16 mouse cellular contexts compared by ENCODE assay signal in genomic region chr6:117332641-117333040, GRCm38 (mm10).
DNase-seq lines count a peak whose midpoint lies in the region; ATAC-seq and TF ChIP-seq lines count a peak whose summit lies in the region.
"Had no signal": no experiment of that assay in that cellular context is flagged by ENCODE, and none has a peak within 500 bp of the region (broad histone marks: within the 10 kb centered on the region; RNA-seq: fewer than 3 reads in every experiment).

No protein-coding gene starts in this region.

- TF ChIP-seq POLR2A in liver, adult 2 months (IDR thresholded peaks at IDR 0.05; ENCODE audit: extremely low read depth, insufficient read depth, low read length) = no peak

- H3K4me2 ChIP-seq in heart, embryonic 12.5 days = no peak overlapping the region
- no peak overlapping the region for H3K4me2 ChIP-seq in embryonic facial prominence, embryonic 12.5 days (replicated peaks)
- H3K4me2 ChIP-seq in forebrain, embryonic 15.5 days (replicated peaks) = no peak overlapping the region
- H3K4me2 ChIP-seq: limb, embryonic 13.5 days; midbrain, embryonic 12.5 days had no signal

- no peak overlapping the region for H3K9ac ChIP-seq in heart, embryonic 12.5 days
- no peak overlapping the region; the same call in 1 of the 2 replicates for H3K9ac ChIP-seq in liver, adult 2 months (ENCODE audit: low read depth, low read length)
- no peak overlapping the region for H3K9ac ChIP-seq in embryonic facial prominence, embryonic 12.5 days
- H3K9ac ChIP-seq in forebrain, embryonic 15.5 days (replicated peaks) = no peak overlapping the region
- H3K9ac ChIP-seq: limb, embryonic 13.5 days; liver, postnatal 0 days; midbrain, embryonic 12.5 days had no signal

- no peaks in the 10 kb centered on the region for H3K27me3 ChIP-seq in heart, embryonic 12.5 days (replicated peaks)
- H3K27me3 ChIP-seq in liver, adult 2 months (ENCODE audit: control insufficient read depth, insufficient read depth, low read length) = no peaks in the 10 kb centered on the region
- no peaks in the 10 kb centered on the region for H3K27me3 ChIP-seq in embryonic facial prominence, embryonic 12.5 days
- no peaks in the 10 kb centered on the region for H3K27me3 ChIP-seq in forebrain, embryonic 15.5 days
- H3K27me3 ChIP-seq: limb, embryonic 13.5 days; midbrain, embryonic 12.5 days had no signal

- no peaks in the 10 kb centered on the region for H3K9me3 ChIP-seq in heart, embryonic 12.5 days (replicated peaks)
- H3K9me3 ChIP-seq in embryonic facial prominence, embryonic 12.5 days = no peaks in the 10 kb centered on the region
- no peaks in the 10 kb centered on the region for H3K9me3 ChIP-seq in forebrain, embryonic 15.5 days
- H3K9me3 ChIP-seq: limb, embryonic 13.5 days; midbrain, embryonic 12.5 days had no signal

- TF ChIP-seq CTCF in liver, adult 2 months (IDR thresholded peaks at IDR 0.05; ENCODE audit: low read depth, low read length) = no peak

- WGBS in heart, embryonic 12.5 days = 50% methylated on average over 6 of the region's 6 CpGs
- WGBS in liver, adult 2 months = 46% methylated on average over 6 of the region's 6 CpGs
- 8% methylated on average over 6 of the region's 6 CpGs for WGBS in embryonic facial prominence, embryonic 12.5 days
- WGBS in forebrain, embryonic 15.5 days = 51% methylated on average over 6 of the region's 6 CpGs

- peak; percentile 20 for DNase-seq in heart, postnatal 4 days
- peak; percentile 44 for DNase-seq in liver, adult 2 months (ENCODE audit: extremely low read depth, low read depth, low spot score)
- DNase-seq in liver = no peak
- DNase-seq in mesoderm, embryonic 11.5 days (ENCODE audit: low read depth, low spot score) = peak; percentile 45
- DNase-seq in cerebellum, adult 11 months = no peak
- DNase-seq: adrenal gland, adult 8-10 months; cerebellum, postnatal 14 days; heart, adult 18-20 months; liver, postnatal 0 days; right cerebral cortex, postnatal 25 days had no signal

- H3K79me2 ChIP-seq in liver, adult 2 months (ENCODE audit: control insufficient read depth, insufficient read depth, low read length) = no peaks in the 10 kb centered on the region

- no peak overlapping the region for H3K4me3 ChIP-seq in heart, embryonic 12.5 days
- no peak overlapping the region for H3K4me3 ChIP-seq in liver, adult 2 months (ENCODE audit: insufficient read depth, low read depth, low read length)
- no peak overlapping the region for H3K4me3 ChIP-seq in embryonic facial prominence, embryonic 12.5 days
- H3K4me3 ChIP-seq in forebrain, embryonic 15.5 days = no peak overlapping the region
- H3K4me3 ChIP-seq: limb, embryonic 13.5 days; midbrain, embryonic 12.5 days had no signal

- H3K27ac ChIP-seq in heart, embryonic 12.5 days (ENCODE audit: poor library complexity, severe bottlenecking) = no peak overlapping the region
- no peak overlapping the region for H3K27ac ChIP-seq in liver, adult 2 months (replicated peaks; ENCODE audit: insufficient read depth, low read depth, low read length)
- peak overlapping the region; percentile 11; the same call in 1 of the 2 replicates for H3K27ac ChIP-seq in embryonic facial prominence, embryonic 12.5 days
- no peak overlapping the region for H3K27ac ChIP-seq in forebrain, embryonic 15.5 days (replicated peaks)
- H3K27ac ChIP-seq: limb, embryonic 13.5 days; midbrain, embryonic 12.5 days had no signal

- ATAC-seq in heart, embryonic 12.5 days (ENCODE audit: insufficient number of reproducible peaks, low FRiP score) = no peak
- no peak for ATAC-seq in embryonic facial prominence, embryonic 12.5 days (ENCODE audit: insufficient number of reproducible peaks, insufficient read depth, low FRiP score, low TSS enrichment)
- no peak for ATAC-seq in forebrain, embryonic 15.5 days (replicated peaks)
- ATAC-seq: forebrain, embryonic 16.5 days; liver, postnatal 0 days had no signal

- peaks cover 24% of the 10 kb centered on the region for H3K4me1 ChIP-seq in heart, embryonic 12.5 days (replicated peaks)
- peaks cover 4% of the 10 kb centered on the region; the same call in 1 of the 2 replicates for H3K4me1 ChIP-seq in liver, adult 2 months (ENCODE audit: control insufficient read depth, insufficient read depth, low read length)
- H3K4me1 ChIP-seq in embryonic facial prominence, embryonic 12.5 days = peaks cover 8% of the 10 kb centered on the region
- H3K4me1 ChIP-seq in forebrain, embryonic 15.5 days = no peaks in the 10 kb centered on the region
- H3K4me1 ChIP-seq: midbrain, embryonic 12.5 days had no signal

- H3K36me3 ChIP-seq in heart, embryonic 12.5 days = no peaks in the 10 kb centered on the region
- H3K36me3 ChIP-seq in liver, adult 2 months (ENCODE audit: control insufficient read depth, insufficient read depth, low read length) = no peaks in the 10 kb centered on the region
- H3K36me3 ChIP-seq in embryonic facial prominence, embryonic 12.5 days = no peaks in the 10 kb centered on the region
- no peaks in the 10 kb centered on the region for H3K36me3 ChIP-seq in forebrain, embryonic 15.5 days
- H3K36me3 ChIP-seq: limb, embryonic 13.5 days; midbrain, embryonic 12.5 days had no signal

Comparison
In these comparisons a context has a peak if more than half of its experiments do, and no peak if none do; other contexts are left out.
1. DNase-seq: peak in heart, postnatal 4 days (single experiment), liver, adult 2 months (single experiment) and mesoderm, embryonic 11.5 days (single experiment); none in liver (single experiment) and cerebellum, adult 11 months (single experiment).